Mouse (Mus musculus): ENCODE measurements around the gene Ilk. TPM values are rescaled to one million over a fixed set of nuclear protein-coding genes. Genes with fewer than 3 reads are reported as not detected.

Gene Ilk
- polyA plus RNA-seq (2016; fragmentation: Nextera tagmentation; extraction: Ambion mirVana), result 214 and 219 TPM in 2 replicates

DNA sequence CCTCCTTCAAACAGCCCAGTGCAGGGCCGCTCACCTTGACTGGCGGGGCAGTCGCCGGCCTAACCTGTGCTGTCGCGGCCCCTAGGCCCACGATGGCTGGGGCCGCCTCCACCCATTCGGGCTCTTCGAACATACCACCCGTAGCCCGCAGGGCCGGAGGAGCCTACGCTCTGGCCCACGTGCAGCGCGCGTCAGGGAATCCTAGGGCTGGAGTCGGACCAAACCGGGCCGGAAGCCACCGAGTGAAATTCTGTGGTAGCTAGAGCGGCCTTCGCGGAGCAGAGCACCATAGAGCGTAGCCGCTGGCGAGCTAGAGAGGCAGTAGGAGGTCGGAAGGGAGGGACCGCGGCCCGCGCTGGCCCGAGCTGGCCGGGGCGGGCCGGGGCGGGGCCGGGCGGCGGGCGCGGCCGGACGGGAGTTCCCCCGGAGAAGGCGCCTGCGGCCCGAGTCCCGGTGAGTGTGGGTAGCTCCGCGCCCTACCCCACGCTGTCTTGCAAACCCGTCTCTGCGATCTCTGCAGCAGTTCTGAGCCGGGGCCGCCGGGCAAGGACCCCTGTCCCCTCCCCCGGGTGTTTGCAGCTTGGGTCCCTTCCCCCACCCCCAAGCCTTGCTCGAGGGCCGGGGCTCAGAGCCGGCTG is at the start of gene Ilk:
Gene Ilk, plus strand, starts transcription at position 329 of the 638 bp plus-strand sequence.
- Histone ChIP-seq H3K27ac (replicated peaks) (peak within 1 kb of the TSS; percentile 90), H3K4me1 (peaks cover 40% of the 10 kb centered on the region), H3K27me3 (replicated peaks; ENCODE audit: low read depth, poor library complexity, severe bottlenecking) (no peaks in the 10 kb centered on the region), H3K9me3 (no peaks in the 10 kb centered on the region), H3K4me3 (peak within 1 kb of the TSS; percentile 78), H3K36me3 (replicated peaks) (peaks cover 55% of the 10 kb centered on the region)
- WGBS, result under 1% methylated on average over 62 of the region's 62 CpGs
- peak; percentile 91 for DNase-seq (ENCODE audit: low spot score)

DNA sequence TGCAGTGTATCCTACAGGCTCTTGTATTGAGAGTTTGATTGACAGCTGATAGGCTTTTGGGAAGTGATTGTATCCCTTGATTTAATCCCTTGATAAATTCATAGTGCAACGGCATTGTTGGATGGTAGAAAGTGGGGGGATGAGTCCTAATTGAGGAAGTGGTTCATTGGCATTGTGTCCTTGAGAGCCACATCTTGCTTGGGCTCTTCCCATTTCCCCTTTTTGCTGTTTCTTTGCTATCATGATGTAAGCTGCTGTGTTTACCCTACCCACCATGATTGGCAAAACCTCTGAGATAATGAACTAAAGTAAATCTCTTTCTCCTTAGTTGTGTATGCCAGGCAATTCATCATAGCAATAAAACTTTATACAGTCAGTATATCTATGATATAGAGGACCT is 45.5 kb upstream of the Ilk start:
- WGBS, result 77% methylated on average over 1 of the region's 1 CpGs

DNA sequence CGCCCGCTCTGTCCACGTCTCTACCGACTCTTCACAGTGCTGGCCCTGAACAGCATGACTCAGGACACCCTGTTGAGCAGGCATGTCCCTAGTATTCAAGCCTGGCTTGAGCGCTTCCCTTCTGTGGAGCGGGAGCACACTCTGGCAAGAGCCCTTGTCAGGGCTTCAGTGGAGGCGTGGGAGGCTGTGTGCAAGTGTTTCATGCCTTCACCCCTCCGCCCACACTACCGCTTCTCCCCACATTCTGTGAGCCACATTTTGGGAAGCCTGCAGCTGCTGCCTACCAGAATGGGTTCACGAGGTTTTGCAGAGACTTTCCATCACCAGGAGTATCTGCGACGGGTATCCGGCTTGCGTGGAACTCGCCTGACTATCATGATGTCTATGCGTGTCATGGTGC is 33.2 kb upstream of the Ilk start:
- no peak overlapping the region for H3K4me3 ChIP-seq
- H3K27me3 ChIP-seq (replicated peaks; ENCODE audit: low read depth, poor library complexity, severe bottlenecking), result no peaks in the 10 kb centered on the region
- H3K27ac ChIP-seq (replicated peaks), result no peak overlapping the region
- peak; percentile 5 for DNase-seq (ENCODE audit: low spot score)
- H3K4me1 ChIP-seq, result no peaks in the 10 kb centered on the region
- WGBS, result 84% methylated on average over 16 of the region's 16 CpGs
- H3K36me3 ChIP-seq (replicated peaks), result no peaks in the 10 kb centered on the region
- H3K9me3 ChIP-seq, result no peaks in the 10 kb centered on the region

More for the DNA sequence above, 45.5 kb upstream of the Ilk start:
- no peak overlapping the region for H3K27ac ChIP-seq (replicated peaks)
- DNase-seq (ENCODE audit: low spot score), result no peak
- no peaks in the 10 kb centered on the region for H3K36me3 ChIP-seq (replicated peaks)
- H3K9me3 ChIP-seq, result no peaks in the 10 kb centered on the region
- H3K4me1 ChIP-seq, result peaks cover under 1% of the 10 kb centered on the region; the same call in 1 of the 2 replicates
- H3K4me3 ChIP-seq, result no peak overlapping the region
- 0 out of 2 replicates have a peak, but pooled peaks cover 8% of the 10 kb centered on the region for H3K27me3 ChIP-seq (replicated peaks; ENCODE audit: low read depth, poor library complexity, severe bottlenecking)

DNA sequence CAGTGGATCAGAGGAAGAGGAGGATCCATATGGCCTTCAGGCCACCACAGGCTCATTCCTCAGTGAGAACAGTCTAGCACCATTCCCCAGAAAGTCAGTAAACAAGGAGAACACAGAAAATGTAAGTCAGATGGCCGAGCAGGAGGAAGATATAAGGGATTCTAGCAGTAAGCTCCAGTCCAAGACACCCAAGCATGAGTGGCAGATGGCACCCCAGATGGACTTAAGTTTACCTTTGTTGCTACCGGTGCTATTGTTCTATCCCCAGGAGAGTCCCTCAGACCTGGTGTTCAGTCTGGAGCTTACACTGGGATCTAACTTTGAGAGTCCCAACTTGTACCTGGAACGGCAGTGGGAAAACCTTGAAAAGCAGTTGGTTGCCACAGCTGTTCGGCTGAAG is 32.6 kb upstream of the Ilk start:
- H3K9me3 ChIP-seq, result no peaks in the 10 kb centered on the region
- no peak for DNase-seq (ENCODE audit: low spot score)
- H3K27me3 ChIP-seq (replicated peaks; ENCODE audit: low read depth, poor library complexity, severe bottlenecking), result no peaks in the 10 kb centered on the region
- H3K4me3 ChIP-seq, result no peak overlapping the region
- WGBS, result 88% methylated on average over 4 of the region's 4 CpGs
- no peaks in the 10 kb centered on the region for H3K4me1 ChIP-seq
- no peak overlapping the region for H3K27ac ChIP-seq (replicated peaks)
- no peaks in the 10 kb centered on the region for H3K36me3 ChIP-seq (replicated peaks)

DNA sequence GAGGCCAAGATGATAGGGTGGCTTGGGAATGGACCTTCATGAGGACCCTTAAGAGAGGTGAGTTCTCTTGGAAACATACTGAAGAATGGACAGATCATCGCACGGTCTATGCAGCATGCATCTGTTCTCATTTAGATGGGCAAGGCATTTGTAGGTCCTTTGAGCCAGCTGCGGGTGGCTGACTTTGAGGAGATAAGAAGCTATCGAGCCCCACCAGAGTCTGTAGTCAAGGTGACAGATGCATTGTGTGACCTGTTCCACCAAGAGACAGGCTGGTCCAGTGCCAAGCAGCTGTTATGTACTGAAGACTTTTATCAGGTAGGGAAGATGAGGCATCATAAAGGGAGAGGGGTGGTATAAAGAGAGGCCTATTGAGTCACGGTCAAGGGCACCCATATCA is 27.7 kb upstream of the Ilk start:
- no peak for DNase-seq (ENCODE audit: low spot score)
- Histone ChIP-seq H3K4me1 (no peaks in the 10 kb centered on the region), H3K27me3 (replicated peaks; ENCODE audit: low read depth, poor library complexity, severe bottlenecking) (no peaks in the 10 kb centered on the region), H3K4me3 (no peak overlapping the region), H3K9me3 (no peaks in the 10 kb centered on the region), H3K27ac (replicated peaks) (no peak overlapping the region), H3K36me3 (replicated peaks) (no peaks in the 10 kb centered on the region)
- 94% methylated on average over 5 of the region's 5 CpGs for WGBS

DNA sequence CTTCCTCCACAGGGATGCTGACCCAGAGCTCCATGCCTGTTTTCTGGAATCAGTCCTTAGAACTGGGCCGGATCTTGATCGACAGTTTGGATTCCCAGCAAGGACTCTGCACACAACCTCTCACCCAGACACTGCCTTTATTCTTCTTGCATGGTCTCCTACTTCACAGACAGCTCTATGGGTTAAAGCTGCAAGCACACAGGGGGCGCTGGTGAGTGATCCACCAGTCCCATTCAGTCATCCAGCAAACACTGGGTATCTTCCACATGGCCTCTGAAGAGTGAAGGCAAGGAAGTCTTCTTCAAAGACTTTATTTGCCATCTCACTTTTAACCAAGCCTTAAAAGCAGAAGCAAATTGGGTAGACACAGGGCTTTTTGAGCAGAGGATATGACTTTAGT is 21.0 kb upstream of the Ilk start:
- 61% methylated on average over 3 of the region's 3 CpGs for WGBS
- H3K4me1 ChIP-seq, result no peaks in the 10 kb centered on the region
- DNase-seq (ENCODE audit: low spot score), result no peak
- H3K36me3 ChIP-seq (replicated peaks), result no peaks in the 10 kb centered on the region
- no peaks in the 10 kb centered on the region for H3K9me3 ChIP-seq
- H3K4me3 ChIP-seq, result no peak overlapping the region
- H3K27ac ChIP-seq (replicated peaks), result no peak overlapping the region
- H3K27me3 ChIP-seq (replicated peaks; ENCODE audit: low read depth, poor library complexity, severe bottlenecking), result no peaks in the 10 kb centered on the region

DNA sequence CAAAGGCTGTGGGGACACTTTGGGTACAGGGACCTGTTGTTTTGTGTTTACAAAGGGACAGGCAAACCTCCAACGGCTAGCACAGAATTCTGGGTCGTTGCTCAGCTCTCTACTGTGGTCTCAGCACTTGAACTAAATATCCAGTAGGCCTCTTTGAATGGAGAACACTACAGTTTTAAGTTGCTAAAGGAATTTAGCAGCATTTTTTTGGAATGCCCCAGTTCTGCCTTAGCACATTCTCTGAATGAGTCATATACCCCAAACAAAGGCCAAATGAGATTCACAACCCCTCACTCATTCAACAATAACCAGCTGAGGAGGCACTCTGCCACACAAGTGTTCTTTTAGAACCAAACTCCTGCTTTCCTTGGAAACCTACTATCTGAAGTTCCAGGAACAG is 14.5 kb upstream of the Ilk start:
- Histone ChIP-seq H3K36me3 (replicated peaks) (no peaks in the 10 kb centered on the region), H3K4me1 (no peaks in the 10 kb centered on the region), H3K9me3 (no peaks in the 10 kb centered on the region), H3K27me3 (replicated peaks; ENCODE audit: low read depth, poor library complexity, severe bottlenecking) (no peaks in the 10 kb centered on the region), H3K4me3 (no peak overlapping the region), H3K27ac (replicated peaks) (no peak overlapping the region)
- DNase-seq (ENCODE audit: low spot score), result no peak
- 87% methylated on average over 2 of the region's 2 CpGs for WGBS

DNA sequence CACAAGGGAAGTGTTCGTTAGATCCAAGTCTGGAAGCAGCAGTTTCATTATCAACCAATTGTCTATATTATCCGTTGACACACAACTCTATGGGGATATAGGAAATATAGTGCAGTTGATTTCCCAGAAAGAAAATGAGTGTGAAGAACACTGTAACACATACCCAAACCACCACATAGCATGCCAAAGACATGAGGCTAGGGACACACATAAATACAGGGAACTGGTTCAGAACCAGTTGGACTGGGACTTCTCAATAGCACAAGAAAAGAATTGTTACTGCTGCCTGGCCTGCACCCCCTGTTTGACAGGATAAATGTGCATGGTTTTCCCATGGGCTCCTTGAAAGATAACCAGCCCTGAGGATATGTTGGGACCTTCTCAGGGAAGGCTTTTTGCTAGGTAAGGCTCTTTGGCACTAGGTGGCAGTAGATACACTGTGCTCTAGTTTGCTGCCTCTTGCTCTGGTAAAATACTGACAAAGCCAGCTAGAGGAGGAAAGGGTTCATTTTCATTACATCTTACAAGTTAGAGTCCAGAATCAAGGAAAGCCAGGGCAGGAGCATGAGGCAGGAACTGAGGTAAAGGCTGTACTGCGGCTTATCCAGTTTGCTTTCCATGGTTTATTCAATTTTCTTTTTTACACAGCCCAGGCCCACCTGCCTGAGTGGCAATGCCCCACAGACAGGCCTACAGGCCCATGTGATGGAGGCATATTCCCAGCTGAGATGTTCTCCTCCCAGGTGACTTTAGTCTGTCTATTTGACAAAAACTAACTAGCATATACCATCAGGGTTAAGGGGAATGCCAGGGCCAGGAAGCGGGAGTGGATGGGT is 10.0 kb upstream of the Ilk start:
- H3K4me1 ChIP-seq, result no peaks in the 10 kb centered on the region
- no peak overlapping the region for H3K27ac ChIP-seq (replicated peaks)
- peak; percentile 28 for DNase-seq (ENCODE audit: low spot score)
- 82% methylated on average over 4 of the region's 4 CpGs for WGBS
- no peaks in the 10 kb centered on the region for H3K27me3 ChIP-seq (replicated peaks; ENCODE audit: low read depth, poor library complexity, severe bottlenecking)
- H3K4me3 ChIP-seq, result no peak overlapping the region
- peaks cover 34% of the 10 kb centered on the region for H3K36me3 ChIP-seq (replicated peaks)
- no peaks in the 10 kb centered on the region for H3K9me3 ChIP-seq

DNA sequence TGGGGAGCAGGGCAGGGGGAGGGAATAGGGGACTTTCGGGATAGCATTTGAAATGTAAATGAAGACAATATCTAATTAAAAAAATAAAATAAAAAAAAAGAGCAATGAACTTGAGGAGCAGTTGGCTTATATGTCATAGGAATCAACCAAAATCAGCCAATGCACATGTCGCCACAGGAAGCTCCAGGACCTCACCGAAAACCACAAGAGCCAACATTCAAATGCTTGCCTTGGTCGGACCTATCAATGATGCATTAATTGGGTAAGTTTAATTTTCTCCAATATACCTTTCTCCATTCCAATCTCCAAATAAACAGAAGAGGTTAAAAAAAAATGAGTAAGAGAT is 9.4 kb upstream of the Ilk start:
- no peaks in the 10 kb centered on the region for H3K27me3 ChIP-seq (replicated peaks; ENCODE audit: low read depth, poor library complexity, severe bottlenecking)
- H3K9me3 ChIP-seq, result no peaks in the 10 kb centered on the region
- 90% methylated on average over 4 of the region's 4 CpGs for WGBS
- no peak for DNase-seq (ENCODE audit: low spot score)
- no peak overlapping the region for H3K27ac ChIP-seq (replicated peaks)
- H3K4me3 ChIP-seq, result no peak overlapping the region
- peaks cover 40% of the 10 kb centered on the region for H3K36me3 ChIP-seq (replicated peaks)
- H3K4me1 ChIP-seq, result no peaks in the 10 kb centered on the region

DNA sequence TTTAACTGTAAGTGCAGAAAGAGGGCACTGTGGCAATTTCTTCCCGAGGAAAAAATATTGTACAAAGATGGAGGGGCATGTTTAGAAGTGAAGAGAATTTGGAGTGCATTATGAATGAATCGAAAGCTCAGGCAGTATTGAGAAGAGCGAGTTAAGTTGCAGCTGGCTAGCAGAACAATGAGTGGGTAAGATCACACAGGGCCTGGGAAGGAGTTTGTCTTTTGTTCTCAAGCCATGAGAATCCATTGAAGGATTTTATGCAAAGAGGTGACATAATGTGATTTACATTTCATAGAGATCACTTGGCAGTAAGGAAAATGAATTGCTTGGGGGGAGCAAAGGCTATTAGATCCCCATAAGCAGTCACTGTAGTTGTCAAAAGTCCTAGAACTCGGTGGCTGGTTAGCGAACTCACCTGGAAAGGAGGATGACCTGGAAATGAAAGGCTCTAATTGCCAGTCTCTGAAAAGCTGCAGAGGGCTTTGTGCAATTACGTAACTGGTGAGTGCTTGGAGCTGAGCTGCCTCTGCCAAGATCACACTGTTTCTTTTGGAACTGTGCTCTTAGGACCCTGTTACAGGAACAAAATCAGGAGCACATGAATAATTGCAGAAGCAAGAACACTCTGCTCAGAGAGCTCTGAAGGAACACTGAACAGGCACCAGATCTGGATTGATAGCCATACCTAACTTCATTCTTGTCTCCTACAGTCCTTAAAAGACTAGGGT is 7.5 kb upstream of the Ilk start:
- Histone ChIP-seq H3K27me3 (replicated peaks; ENCODE audit: low read depth, poor library complexity, severe bottlenecking) (no peaks in the 10 kb centered on the region), H3K4me1 (no peaks in the 10 kb centered on the region), H3K9me3 (no peaks in the 10 kb centered on the region), H3K4me3 (no peak overlapping the region), H3K36me3 (replicated peaks) (peaks cover 59% of the 10 kb centered on the region), H3K27ac (replicated peaks) (no peak overlapping the region)
- no peak for DNase-seq (ENCODE audit: low spot score)
- 87% methylated on average over 6 of the region's 6 CpGs for WGBS

DNA sequence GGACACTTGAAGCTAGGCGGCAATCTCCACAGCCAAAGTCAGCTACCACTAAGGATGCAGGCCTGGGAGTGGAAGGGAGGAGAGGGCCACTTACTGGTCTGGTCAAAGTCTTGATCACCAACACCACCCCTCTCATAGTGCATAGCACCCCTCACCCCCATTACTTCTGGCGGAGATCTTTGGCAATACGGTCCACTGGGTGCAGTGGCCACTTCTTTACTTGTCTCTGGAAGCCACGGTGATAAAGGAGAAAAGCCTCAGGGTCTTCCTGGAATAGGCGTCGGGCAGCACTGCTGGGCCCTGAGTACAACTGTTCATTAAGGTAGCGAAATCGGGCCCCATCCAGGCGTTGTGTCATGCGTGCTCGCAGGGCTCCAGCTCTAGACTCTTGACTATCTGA is 2.6 kb upstream of the Ilk start:
- no peaks in the 10 kb centered on the region for H3K27me3 ChIP-seq (replicated peaks; ENCODE audit: low read depth, poor library complexity, severe bottlenecking)
- 94% methylated on average over 11 of the region's 11 CpGs for WGBS
- no peaks in the 10 kb centered on the region for H3K9me3 ChIP-seq
- H3K36me3 ChIP-seq (replicated peaks), result peaks cover 62% of the 10 kb centered on the region
- no peak overlapping the region for H3K4me3 ChIP-seq
- H3K27ac ChIP-seq (replicated peaks), result no peak overlapping the region
- H3K4me1 ChIP-seq, result peaks cover 31% of the 10 kb centered on the region
- DNase-seq (ENCODE audit: low spot score), result no peak

DNA sequence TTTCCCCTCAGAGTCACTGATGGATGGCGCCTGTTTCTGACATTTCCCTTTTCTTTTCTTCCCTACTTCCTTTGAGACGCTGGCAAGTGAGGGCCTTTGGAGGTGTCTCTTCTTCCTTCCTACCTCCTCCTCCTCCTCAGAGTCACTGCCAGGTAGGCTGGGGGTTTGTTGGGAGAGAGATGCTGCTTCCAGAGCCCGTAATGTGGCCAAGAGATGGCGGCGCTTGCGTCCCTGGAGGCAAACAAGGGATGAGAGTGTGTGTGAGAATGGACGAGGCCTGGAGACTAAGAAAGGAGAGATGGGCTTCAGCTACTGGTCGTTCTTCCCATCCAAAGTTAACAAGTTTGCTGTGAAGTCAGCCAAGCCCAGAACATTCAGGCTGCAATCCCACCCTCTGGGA is 1.6 kb upstream of the Ilk start:
- H3K9me3 ChIP-seq, result no peaks in the 10 kb centered on the region
- no peak overlapping the region for H3K27ac ChIP-seq (replicated peaks)
- WGBS, result 87% methylated on average over 8 of the region's 8 CpGs
- no peaks in the 10 kb centered on the region for H3K27me3 ChIP-seq (replicated peaks; ENCODE audit: low read depth, poor library complexity, severe bottlenecking)
- DNase-seq (ENCODE audit: low spot score), result no peak
- peaks cover 40% of the 10 kb centered on the region for H3K4me1 ChIP-seq
- peak overlapping the region; percentile 78 for H3K4me3 ChIP-seq
- peaks cover 55% of the 10 kb centered on the region for H3K36me3 ChIP-seq (replicated peaks)
